Comparison of ENCODE assay signal across 11 mouse cellular contexts in the genomic region with DNA sequence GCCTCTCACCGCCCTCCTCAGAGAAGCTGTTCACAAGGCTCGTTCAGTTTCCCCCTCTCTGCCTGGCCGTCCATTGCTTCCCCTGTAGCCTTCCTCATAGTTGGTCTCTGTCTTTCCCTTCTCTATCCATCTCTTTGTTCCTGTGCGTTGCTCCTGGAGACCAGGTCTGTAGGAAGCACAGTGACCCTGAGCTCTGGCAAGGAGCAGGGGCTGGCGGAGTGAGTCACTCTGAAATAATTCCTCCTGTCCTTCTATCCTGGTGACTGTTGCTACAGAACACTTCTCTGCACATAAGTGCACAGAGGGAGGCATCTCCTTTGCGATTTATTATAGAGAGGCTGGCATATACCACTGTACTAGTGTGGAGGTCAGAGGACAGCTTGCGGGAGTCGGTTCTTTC. TPM values are rescaled to one million over a fixed set of nuclear protein-coding genes. Genes with fewer than 3 reads are reported as not detected.
"Had no signal": no experiment of that assay in that cellular context is flagged by ENCODE, and none has a peak within 500 bp of the region (broad histone marks: within the 10 kb centered on the region; RNA-seq: fewer than 3 reads in every experiment).

No protein-coding gene starts in this region.

- H3K9me3 ChIP-seq: limb, embryonic 15.5 days; liver, embryonic 12.5 days; lung, embryonic 15.5 days; midbrain, embryonic 15.5 days; neural tube, embryonic 13.5 days; stomach, embryonic 15.5 days had no signal

- H3K36me3 ChIP-seq: limb, embryonic 15.5 days; liver, embryonic 12.5 days; lung, embryonic 15.5 days; midbrain, embryonic 15.5 days; neural tube, embryonic 13.5 days; stomach, embryonic 15.5 days had no signal

- H3K27me3 ChIP-seq: limb, embryonic 15.5 days; lung, embryonic 15.5 days; midbrain, embryonic 15.5 days; neural tube, embryonic 13.5 days; stomach, embryonic 15.5 days had no signal

- H3K4me2 ChIP-seq: limb, embryonic 15.5 days; liver, embryonic 12.5 days; lung, embryonic 15.5 days; midbrain, embryonic 15.5 days; neural tube, embryonic 13.5 days; stomach, embryonic 15.5 days had no signal

- ATAC-seq: liver, embryonic 12.5 days; midbrain, embryonic 15.5 days had no signal

- H3K4me3 ChIP-seq: layer of hippocampus, adult 2 months; limb, embryonic 15.5 days; liver, embryonic 12.5 days; lung, embryonic 15.5 days; midbrain, embryonic 15.5 days; neural tube, embryonic 13.5 days; stomach, embryonic 15.5 days had no signal

- H3K4me1 ChIP-seq: limb, embryonic 15.5 days; liver, embryonic 12.5 days; lung, embryonic 15.5 days; midbrain, embryonic 15.5 days; neural tube, embryonic 13.5 days; stomach, embryonic 15.5 days had no signal

- H3K27ac ChIP-seq: layer of hippocampus, adult 2 months; limb, embryonic 15.5 days; liver, embryonic 12.5 days; lung, embryonic 15.5 days; macrophage; midbrain, embryonic 15.5 days; neural tube, embryonic 13.5 days; stomach, embryonic 15.5 days had no signal

- H3K9ac ChIP-seq: limb, embryonic 15.5 days; liver, embryonic 12.5 days; lung, embryonic 15.5 days; midbrain, embryonic 15.5 days; neural tube, embryonic 13.5 days; stomach, embryonic 15.5 days had no signal

RNA-seq across cellular contexts. Expression of a gene that starts 28.4 kb away (rescaled TPM):
- total RNA-seq: monocyte, adult 5-6 weeks had no signal
- polyA plus RNA-seq: limb, embryonic 11.5 days; limb, embryonic 15.5 days; liver, embryonic 16.5 days; lung, embryonic 15.5 days; macrophage; neural tube, embryonic 13.5 days had no signal
